Mouse (Mus musculus) lung, embryonic 15.5 days (tissue): ENCODE measurements around the gene Fbxo3. TPM values are rescaled to one million over a fixed set of nuclear protein-coding genes. Genes with fewer than 3 reads are reported as not detected.
"Not testable (repeated sequence)": the region's sequence is repeated elsewhere in the genome, so short reads cannot be mapped to it uniquely, and the experiment has no call there.

Source experiments
- ATAC-seq: fragments of 200-750 bp; cut with Nextera tagmentation; 2 replicates; pipeline ENCODE4 v1.8.0; 2017; ENCODE audit warnings: moderate number of reproducible peaks, borderline replicate concordance; ENCODE audit not compliant: low FRiP score, low TSS enrichment; ENCODE audit errors: extremely low read depth
- H3K27ac ChIP-seq: fragments of 300-500 bp; sonication (generic); 2 replicates; pipeline ENCODE4 v1.5.1; 2015; ENCODE audit warnings: moderate library complexity, mild to moderate bottlenecking, inconsistent platforms
- H3K27me3 ChIP-seq: fragments of 300-500 bp; sonication (generic); 2 replicates; pipeline ENCODE4 v1.6.1; 2015; ENCODE audit warnings: inconsistent platforms
- H3K36me3 ChIP-seq: fragments of 300-500 bp; sonication (generic); 2 replicates; pipeline ENCODE4 v1.6.1; 2015; ENCODE audit warnings: inconsistent platforms
- H3K4me1 ChIP-seq: fragments of 300-500 bp; sonication (generic); 2 replicates; pipeline ENCODE4 v1.6.1; 2015; ENCODE audit warnings: inconsistent platforms
- H3K4me2 ChIP-seq: fragments of 300-500 bp; sonication (generic); 2 replicates; pipeline ENCODE4 v1.6.1; 2015; ENCODE audit warnings: inconsistent platforms, mild to moderate bottlenecking, moderate library complexity
- H3K4me3 ChIP-seq: fragments of 300-500 bp; sonication (generic); 2 replicates; pipeline ENCODE4 v1.5.1; 2015; ENCODE audit warnings: mild to moderate bottlenecking, inconsistent platforms
- H3K9ac ChIP-seq: fragments of 300-500 bp; sonication (generic); 2 replicates; pipeline ENCODE4 v1.6.1; 2015; ENCODE audit warnings: inconsistent platforms
- H3K9me3 ChIP-seq: fragments of 300-500 bp; sonication (generic); 2 replicates; pipeline ENCODE4 v1.6.1; 2016; ENCODE audit warnings: inconsistent platforms
- WGBS: fragments of 180-500 bp; shearing (Covaris S2); methylation state at CpG from one replicate; pipeline ENCODE4 v1.1.7; 2015; 5-methylcytosine and 5-hydroxymethylcytosine counted together
- polyA plus RNA-seq: library from polyadenylated mRNA; unstranded; fragments of >200 nt; fragmentation: Nextera tagmentation; extraction: Ambion mirVana; gene quantifications from 2 replicates; pipeline ENCODE4 v1.2.1, GENCODE M21; 2015

The Fbxo3 gene
- polyA plus RNA-seq, 1 experiment from 2014 or later, result 62.4 TPM

DNA sequence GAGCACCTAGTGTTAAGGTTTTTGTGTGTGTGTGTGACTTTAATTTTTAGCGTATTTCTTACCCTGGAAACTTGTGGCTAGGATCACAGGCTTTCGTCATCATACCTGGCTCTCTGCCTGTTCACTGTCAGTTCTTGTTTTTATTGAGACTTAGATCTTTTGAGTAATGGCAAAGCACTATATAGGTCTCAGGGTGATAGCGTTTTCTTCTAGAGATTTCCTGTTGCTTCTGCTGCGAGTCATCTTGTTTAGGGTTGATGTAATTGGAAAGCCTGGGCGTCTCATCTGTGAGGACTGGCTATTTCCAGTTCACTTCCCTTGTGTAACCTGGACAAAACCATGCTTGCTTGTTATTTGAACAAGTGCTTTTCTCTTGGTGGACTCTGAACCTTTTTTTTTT, 14.1 kb downstream of the Fbxo3 start:
- Histone ChIP-seq H3K4me2 (no peak overlapping the region), H3K27me3 (no peaks in the 10 kb centered on the region), H3K9ac (no peak overlapping the region), H3K27ac (no peak overlapping the region), H3K4me1 (no peaks in the 10 kb centered on the region), H3K9me3 (no peaks in the 10 kb centered on the region), H3K4me3 (no peak overlapping the region), H3K36me3 (peaks cover 23% of the 10 kb centered on the region)
- no peak for ATAC-seq
- 58% methylated on average over 5 of the region's 5 CpGs for WGBS

DNA sequence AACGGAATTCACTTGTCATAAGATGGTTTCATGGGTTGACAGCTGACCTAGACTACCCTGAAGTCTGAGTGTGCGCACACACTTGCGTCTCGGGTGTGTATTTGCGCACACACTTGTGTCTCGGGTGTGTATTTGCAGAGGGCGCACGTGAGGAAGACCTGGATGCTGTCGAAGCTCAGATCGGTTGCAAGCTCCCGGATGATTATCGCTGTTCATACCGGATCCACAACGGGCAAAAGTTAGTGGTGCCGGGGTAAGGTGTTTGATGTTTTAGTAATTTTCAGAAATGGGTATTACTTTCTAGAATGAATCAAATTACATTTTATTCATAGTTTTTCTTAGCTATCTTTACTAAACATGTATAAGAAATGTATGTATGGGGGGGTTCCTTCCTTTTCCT, 15.2 kb downstream of the Fbxo3 start:
- ATAC-seq, result no peak
- 75% methylated on average over 15 of the region's 15 CpGs for WGBS

DNA sequence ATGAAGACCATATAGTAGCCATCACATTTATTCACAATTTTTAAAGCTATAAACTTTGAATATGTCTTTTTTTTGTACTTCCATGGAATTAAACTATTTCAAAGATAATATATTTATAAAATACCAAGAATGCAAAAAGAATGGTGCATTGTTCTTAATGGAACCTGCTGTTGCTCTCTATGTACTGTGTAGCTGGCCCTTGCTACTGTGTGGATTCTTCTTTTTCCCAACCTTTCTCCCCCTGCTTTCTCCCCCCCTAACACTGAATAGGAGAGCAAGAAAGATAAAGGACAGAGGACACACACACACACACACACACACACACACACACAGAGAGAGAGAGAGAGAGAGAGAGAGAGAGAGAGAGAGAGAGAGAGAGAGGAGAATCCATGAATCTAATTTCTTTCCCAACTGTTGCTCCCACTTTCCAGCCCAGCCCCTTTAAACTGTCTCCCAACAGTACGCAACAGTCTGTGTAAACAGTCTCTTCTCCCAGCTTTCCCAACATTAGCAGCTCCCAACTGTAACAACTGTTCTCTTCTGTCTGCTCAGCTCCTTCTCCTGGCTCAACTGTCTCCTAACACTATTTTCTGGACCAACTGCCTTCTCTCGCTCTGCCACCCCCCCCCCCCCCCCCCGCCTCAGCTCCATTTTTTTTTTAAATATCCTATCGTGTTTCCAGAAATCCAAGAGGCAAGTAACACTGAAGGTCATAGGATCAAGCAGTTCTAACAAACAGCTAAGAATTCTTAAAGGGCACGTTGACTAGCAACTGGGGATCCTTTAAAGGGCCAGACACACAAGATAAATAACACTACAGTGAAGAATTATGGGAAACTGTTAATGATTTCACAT, 16.3 kb downstream of the Fbxo3 start:
- peaks cover 19% of the 10 kb centered on the region for H3K36me3 ChIP-seq
- H3K27ac ChIP-seq, result peak overlapping the region; percentile 50; the same call in 1 of the 2 replicates
- H3K4me1 ChIP-seq, result no peaks in the 10 kb centered on the region
- no peak overlapping the region for H3K4me2 ChIP-seq
- H3K4me3 ChIP-seq, result no peak overlapping the region
- H3K9ac ChIP-seq, result no peak overlapping the region
- 17% methylated on average over 4 of the region's 5 CpGs for WGBS
- ATAC-seq, result peak; percentile 81; the same call in 1 of the 2 replicates
- H3K27me3 ChIP-seq, result no peaks in the 10 kb centered on the region
- H3K9me3 ChIP-seq, result no peaks in the 10 kb centered on the region

More for the DNA sequence above, 15.2 kb downstream of the Fbxo3 start:
- peaks cover 15% of the 10 kb centered on the region for H3K36me3 ChIP-seq
- H3K27ac ChIP-seq, result no peak overlapping the region
- H3K9ac ChIP-seq, result no peak overlapping the region
- no peak overlapping the region for H3K4me3 ChIP-seq
- H3K27me3 ChIP-seq, result no peaks in the 10 kb centered on the region
- no peaks in the 10 kb centered on the region for H3K4me1 ChIP-seq
- H3K4me2 ChIP-seq, result no peak overlapping the region
- H3K9me3 ChIP-seq, result no peaks in the 10 kb centered on the region

DNA sequence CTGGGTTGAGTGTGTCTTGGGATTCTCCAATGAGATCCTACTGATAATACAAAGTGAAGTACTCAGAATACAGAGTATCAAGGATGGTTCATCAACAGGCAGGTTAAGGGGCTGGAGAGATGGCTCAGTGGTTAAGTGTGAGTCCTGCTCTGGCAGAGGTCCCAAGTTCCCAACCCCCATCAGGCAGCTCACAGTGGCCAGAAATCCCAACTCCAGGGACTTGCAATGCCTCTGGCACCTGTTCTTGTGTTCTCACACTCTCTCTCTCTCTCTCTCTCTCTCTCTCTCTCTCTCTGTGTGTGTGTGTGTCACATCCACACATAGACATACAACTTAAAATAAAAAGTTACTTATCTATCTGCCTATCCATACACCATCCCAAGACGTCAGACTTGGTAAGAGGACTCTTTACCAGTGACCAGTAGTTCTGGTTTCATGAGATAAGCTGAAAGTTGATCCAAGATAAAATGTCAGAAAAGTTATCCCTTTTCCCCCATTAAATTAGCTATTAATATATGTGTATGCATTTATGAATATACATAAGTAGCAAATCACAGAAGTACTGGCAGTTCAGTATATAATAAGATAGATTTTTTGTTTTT, 17.1 kb downstream of the Fbxo3 start:
- no peak overlapping the region for H3K4me2 ChIP-seq
- H3K36me3 ChIP-seq, result peaks cover 19% of the 10 kb centered on the region
- H3K27ac ChIP-seq, result peak overlapping the region; percentile 31; the same call in 1 of the 2 replicates
- H3K4me3 ChIP-seq, result no peak overlapping the region
- H3K4me1 ChIP-seq, result no peaks in the 10 kb centered on the region
- H3K9me3 ChIP-seq, result no peaks in the 10 kb centered on the region
- H3K27me3 ChIP-seq, result no peaks in the 10 kb centered on the region
- H3K9ac ChIP-seq, result no peak overlapping the region
- peak; percentile 35; the same call in 1 of the 2 replicates for ATAC-seq
- WGBS, result 47% methylated on average over 1 of the region's 1 CpGs

DNA sequence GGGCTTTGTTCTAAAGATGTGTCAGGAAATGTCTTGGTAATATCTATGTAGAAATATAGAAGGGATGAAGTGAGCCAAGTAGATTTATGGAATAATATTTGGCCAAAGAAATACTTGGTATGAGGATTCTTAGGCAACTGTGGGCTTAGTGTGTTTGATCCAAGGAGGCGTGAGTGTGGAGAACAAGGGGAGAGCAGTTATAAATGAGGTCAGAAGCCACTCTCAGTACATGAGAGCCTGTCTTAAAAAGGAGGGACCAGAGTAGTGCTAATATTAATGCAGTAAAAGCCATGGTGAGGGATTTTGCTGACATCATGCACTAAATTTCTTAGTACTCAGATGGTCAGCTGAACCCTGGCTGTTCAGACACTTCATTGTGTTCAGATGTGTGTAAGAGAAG, 30.9 kb downstream of the Fbxo3 start:
- no peak for ATAC-seq
- H3K9me3 ChIP-seq, result no peaks in the 10 kb centered on the region

DNA sequence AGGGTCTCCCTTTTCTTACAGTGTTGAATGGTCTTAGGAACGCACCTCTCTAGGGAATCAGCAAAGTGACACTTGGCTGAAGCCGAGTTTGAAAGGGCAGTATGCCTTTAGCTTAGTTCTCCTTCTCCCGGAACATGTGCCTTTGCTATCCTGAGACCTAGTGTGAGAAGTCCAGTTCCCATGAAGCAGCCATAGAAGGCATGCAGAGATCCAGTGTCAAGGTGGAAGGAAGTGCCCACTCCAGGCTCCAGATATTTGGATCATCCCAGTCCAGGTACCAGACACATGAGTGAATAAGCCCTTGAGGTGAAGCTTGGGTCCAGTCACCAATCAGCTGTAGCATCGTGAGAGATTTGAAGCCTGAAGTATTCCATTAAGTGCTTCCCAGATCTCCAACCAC, 31.4 kb downstream of the Fbxo3 start:
- H3K4me2 ChIP-seq, result no peak overlapping the region
- no peak overlapping the region for H3K9ac ChIP-seq
- peaks cover 30% of the 10 kb centered on the region; the same call in 1 of the 2 replicates for H3K36me3 ChIP-seq
- no peak overlapping the region for H3K4me3 ChIP-seq
- no peaks in the 10 kb centered on the region for H3K27me3 ChIP-seq
- H3K4me1 ChIP-seq, result no peaks in the 10 kb centered on the region
- no peak overlapping the region for H3K27ac ChIP-seq
- no peaks in the 10 kb centered on the region for H3K9me3 ChIP-seq
- WGBS, result 91% methylated on average over 4 of the region's 4 CpGs
- ATAC-seq, result no peak

More for the DNA sequence above, 30.9 kb downstream of the Fbxo3 start:
- H3K36me3 ChIP-seq, result peaks cover 34% of the 10 kb centered on the region; the same call in 1 of the 2 replicates
- no peak overlapping the region for H3K4me2 ChIP-seq
- 77% methylated on average over 1 of the region's 1 CpGs for WGBS
- no peaks in the 10 kb centered on the region for H3K4me1 ChIP-seq
- no peak overlapping the region for H3K9ac ChIP-seq
- no peak overlapping the region for H3K4me3 ChIP-seq
- H3K27me3 ChIP-seq, result no peaks in the 10 kb centered on the region
- no peak overlapping the region for H3K27ac ChIP-seq

DNA sequence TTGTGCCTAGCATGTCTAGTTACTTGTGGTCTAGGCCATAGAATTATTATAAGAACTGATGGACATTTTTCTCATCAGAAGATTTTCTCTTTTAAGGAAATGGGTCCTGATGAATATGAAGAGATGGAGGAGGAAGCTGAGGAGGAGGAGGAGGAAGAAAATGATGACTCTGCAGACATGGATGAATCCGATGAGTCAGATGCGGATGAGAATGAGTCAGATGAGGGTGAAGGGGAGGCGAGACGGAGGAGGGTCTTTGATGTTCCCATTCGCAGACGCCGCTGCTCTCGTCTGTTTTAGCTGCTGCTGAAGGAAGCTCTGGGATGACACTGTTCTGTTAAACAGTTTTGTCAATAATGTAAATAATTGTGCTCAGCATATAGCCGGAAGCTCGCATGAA, 32.3 kb downstream of the Fbxo3 start:
- peaks cover 22% of the 10 kb centered on the region; the same call in 1 of the 2 replicates for H3K36me3 ChIP-seq
- no peak for ATAC-seq
- no peaks in the 10 kb centered on the region for H3K4me1 ChIP-seq
- H3K9me3 ChIP-seq, result no peaks in the 10 kb centered on the region
- no peak overlapping the region for H3K27ac ChIP-seq
- 54% methylated on average over 10 of the region's 10 CpGs for WGBS
- H3K27me3 ChIP-seq, result no peaks in the 10 kb centered on the region
- no peak overlapping the region for H3K4me3 ChIP-seq
- no peak overlapping the region for H3K9ac ChIP-seq
- H3K4me2 ChIP-seq, result no peak overlapping the region

DNA sequence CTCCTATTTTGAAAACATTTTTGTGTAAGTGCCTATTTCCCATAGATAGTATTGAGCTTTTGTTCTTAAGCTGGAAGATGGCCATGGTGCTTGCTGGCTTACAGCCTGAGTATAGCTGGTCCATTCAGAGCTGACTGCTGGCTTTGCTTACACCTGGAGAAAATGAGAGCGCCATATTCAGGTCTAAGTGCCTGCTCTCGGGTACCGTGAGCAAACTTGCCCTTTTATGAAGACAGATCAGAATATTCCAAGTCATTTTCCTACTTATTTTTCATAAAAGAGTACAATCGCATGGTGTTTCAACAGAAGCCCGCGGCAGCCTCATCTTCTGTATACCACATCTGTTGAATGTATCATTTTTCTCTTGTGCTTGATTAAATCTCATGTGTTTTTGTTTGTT, 33.5 kb downstream of the Fbxo3 start:
- no peaks in the 10 kb centered on the region for H3K9me3 ChIP-seq
- 94% methylated on average over 6 of the region's 6 CpGs for WGBS
- H3K27me3 ChIP-seq, result no peaks in the 10 kb centered on the region
- no peak overlapping the region for H3K27ac ChIP-seq
- H3K36me3 ChIP-seq, result peaks cover 15% of the 10 kb centered on the region; the same call in 1 of the 2 replicates
- H3K4me3 ChIP-seq, result no peak overlapping the region
- no peak overlapping the region for H3K4me2 ChIP-seq
- H3K4me1 ChIP-seq, result no peaks in the 10 kb centered on the region
- ATAC-seq, result no peak
- no peak overlapping the region for H3K9ac ChIP-seq

DNA sequence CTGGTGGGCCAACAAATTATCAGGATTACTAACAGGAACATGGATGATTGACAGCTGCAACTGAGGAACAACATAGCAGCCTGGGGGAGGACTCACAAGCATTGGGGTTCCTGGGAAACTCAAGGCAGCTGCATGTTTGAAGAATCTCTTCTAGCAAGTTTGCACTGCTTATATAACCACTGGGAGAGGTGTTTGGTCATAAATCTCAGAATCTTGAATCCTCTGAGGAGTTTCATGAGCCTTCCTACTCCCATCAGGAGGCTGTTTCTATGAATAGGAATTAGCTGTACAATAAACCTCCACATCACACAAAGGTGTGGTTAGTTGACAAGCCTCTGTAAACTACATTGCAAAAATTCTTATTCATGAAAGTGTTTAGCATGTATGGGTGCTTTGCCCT, 35.1 kb downstream of the Fbxo3 start:
- H3K9me3 ChIP-seq, result no peaks in the 10 kb centered on the region
- H3K4me3 ChIP-seq, result no peak overlapping the region
- H3K9ac ChIP-seq, result no peak overlapping the region
- no peak for ATAC-seq
- H3K27ac ChIP-seq, result no peak overlapping the region
- no peaks in the 10 kb centered on the region for H3K27me3 ChIP-seq
- H3K4me2 ChIP-seq, result no peak overlapping the region
- H3K36me3 ChIP-seq, result peaks cover 15% of the 10 kb centered on the region; the same call in 1 of the 2 replicates
- H3K4me1 ChIP-seq, result no peaks in the 10 kb centered on the region

DNA sequence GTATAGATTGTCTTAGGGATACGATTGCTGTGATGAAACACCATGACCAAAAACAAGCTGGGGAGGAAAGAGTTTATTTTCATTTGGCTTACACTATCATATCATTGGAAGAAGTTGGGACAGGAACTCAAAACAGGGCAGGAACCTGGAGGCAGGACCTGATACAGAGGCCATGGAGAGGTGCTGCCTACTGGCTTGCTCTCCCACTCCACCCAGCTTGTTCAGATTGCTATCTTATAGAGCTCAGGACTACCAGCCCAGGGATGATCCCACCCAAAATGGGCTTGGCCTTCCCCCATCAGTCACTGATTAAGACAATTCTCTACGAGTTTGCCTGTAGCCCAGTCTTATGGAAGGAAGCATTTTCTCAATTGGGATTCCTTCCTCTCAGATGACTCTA, 36.6 kb downstream of the Fbxo3 start:
- Histone ChIP-seq H3K27me3 (no peaks in the 10 kb centered on the region), H3K4me2 (no peak overlapping the region), H3K36me3 (peaks cover 15% of the 10 kb centered on the region; the same call in 1 of the 2 replicates), H3K4me3 (no peak overlapping the region), H3K4me1 (no peaks in the 10 kb centered on the region), H3K9me3 (no peaks in the 10 kb centered on the region), H3K9ac (no peak overlapping the region), H3K27ac (no peak overlapping the region)
- no peak for ATAC-seq
- WGBS, result 81% methylated on average over 2 of the region's 2 CpGs

DNA sequence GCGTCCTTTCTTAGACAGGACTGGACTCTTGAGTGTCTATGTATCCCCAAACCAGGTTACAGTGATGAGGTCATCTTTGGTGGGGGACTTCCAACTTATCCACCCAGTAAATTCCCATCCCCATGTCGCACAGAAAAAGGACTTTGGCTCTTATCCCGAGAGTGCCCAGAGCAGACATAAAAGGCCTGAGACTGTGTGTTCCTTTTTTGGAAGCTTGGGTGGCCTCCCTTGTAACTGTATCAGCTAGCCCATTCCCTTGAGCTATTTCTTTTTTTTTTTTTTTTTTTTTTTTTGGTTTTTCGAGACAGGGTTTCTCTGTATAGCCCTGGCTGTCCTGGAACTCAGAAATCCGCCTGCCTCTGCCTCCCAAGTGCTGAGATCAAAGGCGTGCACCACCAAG, 38.0 kb downstream of the Fbxo3 start, which contains the start of gene Gm10912:
Gene Gm10912 (plus strand): TSS at position 301 of the 400 bp plus-strand sequence.
- WGBS, result 88% methylated on average over 6 of the region's 6 CpGs
- H3K4me2 ChIP-seq, result not testable (repeated sequence)

DNA sequence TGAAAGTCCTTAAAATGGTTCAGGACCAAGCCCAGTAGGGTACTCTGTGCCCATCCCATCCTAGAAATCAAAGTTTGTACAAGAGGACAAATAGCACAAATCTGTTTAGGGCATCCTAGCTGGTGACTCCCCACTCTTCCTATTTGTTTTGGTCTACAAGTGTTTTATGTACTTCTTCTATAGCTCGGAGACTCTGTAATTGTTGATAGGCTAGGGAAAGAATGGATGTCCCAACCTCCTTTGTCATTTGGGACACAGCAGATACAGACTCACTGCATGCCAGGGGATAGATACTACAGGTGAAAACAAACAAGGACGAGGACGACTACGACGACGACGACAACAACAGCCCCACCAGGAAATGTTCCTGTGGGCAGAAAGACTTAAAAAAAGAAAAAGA, 40.9 kb downstream of the Fbxo3 start, which contains the start of gene Gm10799:
Gene Gm10799 (minus strand): TSS at position 101 of the 400 bp plus-strand sequence.
- WGBS, result 73% methylated on average over 7 of the region's 7 CpGs
- not testable (repeated sequence) for ATAC-seq, H3K9me3 ChIP-seq, H3K36me3 ChIP-seq, H3K4me1 ChIP-seq, H3K4me3 ChIP-seq, H3K27ac ChIP-seq, H3K9ac ChIP-seq, H3K27me3 ChIP-seq, H3K4me2 ChIP-seq

More for the DNA sequence above, 38.0 kb downstream of the Fbxo3 start, which contains the start of gene Gm10912:
- ATAC-seq, H3K4me1 ChIP-seq, H3K4me3 ChIP-seq, H3K27me3 ChIP-seq, H3K9me3 ChIP-seq, H3K9ac ChIP-seq, H3K27ac ChIP-seq: not testable (repeated sequence)
- peaks cover 15% of the 10 kb centered on the region; the same call in 1 of the 2 replicates for H3K36me3 ChIP-seq
